Mouse (Mus musculus): ENCODE measurements around the gene Npas1.

- no peak for TF ChIP-seq CTCF (IDR thresholded peaks at IDR 0.05 in 2 of 3, conservative IDR thresholded peaks at IDR 0.05 in 1 of 3; ENCODE audit: control insufficient read depth in 1 of 3, insufficient read depth in 1 of 3, low read depth in 2 of 3, low read length in 3 of 3, poor library complexity in 1 of 3, severe bottlenecking in 1 of 3)
- no peak for TF ChIP-seq KAT2A (conservative IDR thresholded peaks at IDR 0.05; ENCODE audit: low read depth, low read length)
- TF ChIP-seq ELF1 (IDR thresholded peaks at IDR 0.05; ENCODE audit: low read depth, low read length) = no peak
- TF ChIP-seq USF2 (IDR thresholded peaks at IDR 0.05; ENCODE audit: borderline replicate concordance in 1 of 2, insufficient read depth in 1 of 2, low read depth in 1 of 2, low read length in 2 of 2) = no peak
These were observed 39.7 kb upstream of the Npas1 start for GRCm38 (mm10) chr7:16517198-16517597.
